Mouse (Mus musculus): ENCODE data around the gene Prx.

Prx gene

DNA sequence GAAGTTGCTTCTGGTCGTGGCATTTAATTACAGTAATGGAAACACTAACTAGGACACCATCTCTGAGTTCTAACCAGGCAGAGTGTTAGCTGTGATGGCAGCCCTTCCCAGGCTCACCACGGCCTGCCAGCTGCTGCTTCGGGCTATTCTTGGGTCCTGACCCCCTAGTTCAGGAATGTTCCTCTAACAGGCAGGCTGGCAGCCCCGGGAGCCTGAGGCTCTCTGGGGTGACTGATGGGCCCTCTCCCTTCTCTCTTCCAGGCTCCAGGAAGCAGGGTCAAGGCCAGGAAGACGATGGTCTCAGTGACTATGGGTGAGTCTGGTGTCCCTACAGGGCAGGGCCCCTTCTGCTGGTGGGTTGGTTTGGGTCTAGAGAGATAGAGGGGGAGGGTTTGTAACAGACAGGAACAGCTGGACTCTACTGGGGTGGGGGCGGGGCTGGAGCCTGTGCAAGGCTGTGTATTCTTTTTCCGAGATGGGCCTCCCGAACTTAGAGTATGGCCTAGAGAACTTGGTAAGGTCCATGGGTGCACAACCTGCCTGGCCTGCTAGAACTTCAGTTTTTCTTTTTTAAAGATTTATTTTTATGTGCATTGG lies 61.3 kb downstream of the Prx start:
- no peak for DNase-seq (ENCODE audit: low spot score in 2 of 2)

DNA sequence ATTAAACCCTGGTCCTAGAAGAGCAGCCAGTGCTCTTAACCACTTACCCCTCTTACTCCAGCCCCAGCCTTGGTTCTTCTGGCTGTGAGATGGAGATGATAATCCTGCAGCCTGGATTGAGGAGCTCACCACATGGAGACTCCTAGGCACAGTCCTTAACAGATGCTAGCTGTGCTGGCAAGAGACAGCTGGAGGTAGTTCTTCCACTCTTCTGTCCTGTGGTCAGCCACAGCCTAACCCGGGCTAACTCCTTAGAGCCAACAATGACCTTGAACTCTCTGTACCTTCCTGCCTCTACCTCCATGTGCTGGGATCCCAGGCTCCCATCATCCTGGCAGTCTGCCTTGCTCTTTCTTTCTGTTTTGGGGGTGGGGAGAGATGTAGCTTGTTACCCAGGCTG lies 61.9 kb downstream of the Prx start:
- DNase-seq (ENCODE audit: low spot score in 2 of 2) = no peak
